Mouse (Mus musculus) mouse trophoblast stem cell (cell line): ENCODE data around the gene Vps39.

ENCODE experiments used
- in situ Hi-C, 2 experiments: fragments of 300-500 bp; cut with MseI, MboI; formaldehyde crosslinking; loops; 2 replicates in 1 of 2; 3 replicates in 1 of 2; pipeline ENCODE4 v1.15.1; 2025

Vps39 gene

GRCm38 (mm10) chr2:120352682-120353646 lies at the start of gene Vps39:
Gene Vps39, minus strand, starts transcription at chr2:120353137.
- in situ Hi-C loops, result no loop called here

GRCm38 (mm10) chr2:120397951-120398350 lies 45.0 kb upstream of the Vps39 start:
- in situ Hi-C loops, result no loop called here

GRCm38 (mm10) chr2:120392406-120392805 lies 39.5 kb upstream of the Vps39 start:
- in situ Hi-C loops, result no loop called here

GRCm38 (mm10) chr2:120390934-120391333 lies 38.0 kb upstream of the Vps39 start:
- in situ Hi-C loops, result no loop called here

- in situ Hi-C loops, result no loop called here
These were observed 36.4 kb upstream of the Vps39 start for GRCm38 (mm10) chr2:120389376-120389775.

GRCm38 (mm10) chr2:120387291-120387690 lies 34.4 kb upstream of the Vps39 start:
- in situ Hi-C loops, result no loop called here

- in situ Hi-C loops, result no loop called here
These were observed 33.3 kb upstream of the Vps39 start for GRCm38 (mm10) chr2:120386264-120386663.

- in situ Hi-C loops, result no loop called here
These were observed 20.9 kb upstream of the Vps39 start for GRCm38 (mm10) chr2:120373858-120374257.

- in situ Hi-C loops, result no loop called here
These were observed 14.7 kb upstream of the Vps39 start for GRCm38 (mm10) chr2:120367416-120368207.

GRCm38 (mm10) chr2:120366501-120366900 lies 13.6 kb upstream of the Vps39 start:
- in situ Hi-C loops, result no loop called here

- in situ Hi-C loops, result no loop called here
These were observed 7.5 kb upstream of the Vps39 start for GRCm38 (mm10) chr2:120360425-120360824.

GRCm38 (mm10) chr2:120351321-120351720 lies 1.6 kb downstream of the Vps39 start:
- in situ Hi-C loops, result no loop called here

- in situ Hi-C loops, result no loop called here
These were observed 4.8 kb downstream of the Vps39 start for GRCm38 (mm10) chr2:120348120-120348519.

- in situ Hi-C loops, result no loop called here
These were observed 11.2 kb downstream of the Vps39 start for GRCm38 (mm10) chr2:120341741-120342140.

- in situ Hi-C loops, result no loop called here
These were observed 15.1 kb downstream of the Vps39 start for GRCm38 (mm10) chr2:120337886-120338285.

- in situ Hi-C loops, result no loop called here
These were observed 21.4 kb downstream of the Vps39 start for GRCm38 (mm10) chr2:120331575-120331974.

GRCm38 (mm10) chr2:120315077-120315476 lies 37.9 kb downstream of the Vps39 start:
- in situ Hi-C loops, result no loop called here

- in situ Hi-C loops, result no loop called here
These were observed 38.5 kb downstream of the Vps39 start for GRCm38 (mm10) chr2:120314487-120314886.

- in situ Hi-C loops, result no loop called here
These were observed 39.0 kb downstream of the Vps39 start, which contains the start of gene Pla2g4f for GRCm38 (mm10) chr2:120313976-120314375. Gene Pla2g4f, minus strand, starts transcription at chr2:120314165.

- in situ Hi-C loops, result no loop called here
These were observed 40.6 kb downstream of the Vps39 start for GRCm38 (mm10) chr2:120312276-120312825.

GRCm38 (mm10) chr2:120304113-120304512 lies 48.8 kb downstream of the Vps39 start:
- in situ Hi-C loops, result no loop called here

GRCm38 (mm10) chr2:120301076-120301475 lies 51.9 kb downstream of the Vps39 start:
- in situ Hi-C loops, result no loop called here
